Mouse (Mus musculus): ENCODE results near the gene Smarca4.

Gene Smarca4

GRCm38 (mm10) chr9:21750370-21750769 lies 134.4 kb downstream of the Smarca4 start:
- in situ Hi-C loops (cut with MseI, MboI), result no loop called here

DNA sequence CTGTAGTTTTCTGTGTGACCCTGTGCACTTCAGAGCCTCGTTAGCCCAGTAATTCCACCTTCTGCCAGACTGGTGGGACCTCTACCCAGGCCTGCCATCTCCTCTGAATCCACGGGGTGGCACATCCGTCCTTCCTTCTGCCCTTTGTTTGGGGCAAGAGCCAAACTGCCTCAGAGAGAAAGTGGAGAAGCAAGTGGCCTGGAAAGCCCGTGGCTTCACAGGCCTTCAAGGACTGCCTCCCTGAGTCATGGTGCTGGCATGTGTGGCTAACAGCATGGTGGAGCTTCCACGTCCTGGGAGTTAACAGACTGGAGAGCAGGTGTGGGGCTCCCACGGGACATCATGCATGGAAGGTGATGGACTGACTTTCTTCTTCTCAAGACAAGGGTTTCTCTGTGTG lies 135.4 kb downstream of the Smarca4 start:
- in situ Hi-C loops (cut with MseI, MboI), result no loop called here

GRCm38 (mm10) chr9:21752252-21752792 lies 136.4 kb downstream of the Smarca4 start:
- in situ Hi-C loops (cut with MseI, MboI), result no loop called here
